Mouse (Mus musculus): ENCODE data around the gene Atg7. TPM values are rescaled to one million over a fixed set of nuclear protein-coding genes. Genes with fewer than 3 reads are reported as not detected.

The Atg7 gene
- polyA plus RNA-seq, 1 experiment, result 18.7 TPM

GRCm38 (mm10) chr6:114804866-114805265, 162.0 kb downstream of the Atg7 start:
- TF ChIP-seq USF1 (IDR thresholded peaks at IDR 0.05; ENCODE audit: low read depth) (no peak), TCF12 (IDR thresholded peaks at IDR 0.05; ENCODE audit: insufficient read depth, poor library complexity, severe bottlenecking) (no peak), MYOD1 (IDR thresholded peaks at IDR 0.05; ENCODE audit: control insufficient read depth in 1 of 3, insufficient read length in 2 of 3, low read depth in 2 of 3) (no peak), CEBPB (IDR thresholded peaks at IDR 0.05; ENCODE audit: insufficient read depth, poor library complexity, severe bottlenecking) (no peak), SRF (IDR thresholded peaks at IDR 0.05; ENCODE audit: control insufficient read depth, insufficient read length, low read depth) (no peak), POLR2AphosphoS2 (IDR thresholded peaks at IDR 0.05; ENCODE audit: insufficient read length, low read depth) (no peak), REST (IDR thresholded peaks at IDR 0.05; ENCODE audit: insufficient read depth, insufficient read length) (no peak), MYOG (IDR thresholded peaks at IDR 0.05; ENCODE audit: control insufficient read depth in 1 of 3, insufficient read depth in 1 of 3, insufficient read length in 2 of 3, low read depth in 2 of 3) (no peak), POLR2A (IDR thresholded peaks at IDR 0.05; ENCODE audit: insufficient read length, low read depth) (no peak), TCF3 (IDR thresholded peaks at IDR 0.05; ENCODE audit: insufficient read length, low read depth) (no peak), MAX (IDR thresholded peaks at IDR 0.05; ENCODE audit: low read depth) (no peak), E2F4 (IDR thresholded peaks at IDR 0.05; ENCODE audit: insufficient read depth) (no peak)
- no peaks in the 10 kb centered on the region for H3K79me2 ChIP-seq (ENCODE audit: control insufficient read depth, insufficient read depth)

GRCm38 (mm10) chr6:114805927-114806326, 163.0 kb downstream of the Atg7 start:
- H3K79me2 ChIP-seq (ENCODE audit: control insufficient read depth, insufficient read depth), result no peaks in the 10 kb centered on the region
- no peak for TF ChIP-seq POLR2AphosphoS2 (IDR thresholded peaks at IDR 0.05; ENCODE audit: insufficient read length, low read depth)
- TF ChIP-seq TCF12 (IDR thresholded peaks at IDR 0.05; ENCODE audit: insufficient read depth, poor library complexity, severe bottlenecking), result no peak
- no peak for TF ChIP-seq POLR2A (IDR thresholded peaks at IDR 0.05; ENCODE audit: insufficient read length, low read depth)
- no peak for TF ChIP-seq TCF3 (IDR thresholded peaks at IDR 0.05; ENCODE audit: insufficient read length, low read depth)
- no peak for TF ChIP-seq SRF (IDR thresholded peaks at IDR 0.05; ENCODE audit: control insufficient read depth, insufficient read length, low read depth)
- no peak for TF ChIP-seq CEBPB (IDR thresholded peaks at IDR 0.05; ENCODE audit: insufficient read depth, poor library complexity, severe bottlenecking)
- no peak for TF ChIP-seq USF1 (IDR thresholded peaks at IDR 0.05; ENCODE audit: low read depth)
- TF ChIP-seq E2F4 (IDR thresholded peaks at IDR 0.05; ENCODE audit: insufficient read depth), result no peak
- TF ChIP-seq MAX (IDR thresholded peaks at IDR 0.05; ENCODE audit: low read depth), result no peak
- no peak for TF ChIP-seq MYOD1 (IDR thresholded peaks at IDR 0.05; ENCODE audit: control insufficient read depth in 1 of 3, insufficient read length in 2 of 3, low read depth in 2 of 3)
- no peak for TF ChIP-seq MYOG (IDR thresholded peaks at IDR 0.05; ENCODE audit: control insufficient read depth in 1 of 3, insufficient read depth in 1 of 3, insufficient read length in 2 of 3, low read depth in 2 of 3)
- TF ChIP-seq REST (IDR thresholded peaks at IDR 0.05; ENCODE audit: insufficient read depth, insufficient read length), result no peak
- H3K36me3 ChIP-seq (ENCODE audit: control insufficient read depth, insufficient read depth), result no peaks in the 10 kb centered on the region
- H3K4me2 ChIP-seq (ENCODE audit: low read depth), result no peak overlapping the region
- no peak overlapping the region for H3K4me3 ChIP-seq
- H3K27me3 ChIP-seq (ENCODE audit: control insufficient read depth, insufficient read depth, insufficient read length), result no peaks in the 10 kb centered on the region
- H3ac ChIP-seq (ENCODE audit: control insufficient read depth, insufficient read length), result no peak overlapping the region

More at GRCm38 (mm10) chr6:114804866-114805265, 162.0 kb downstream of the Atg7 start:
- H3K4me2 ChIP-seq (ENCODE audit: low read depth), result no peak overlapping the region
- H3ac ChIP-seq (ENCODE audit: control insufficient read depth, insufficient read length), result no peak overlapping the region
- H3K27me3 ChIP-seq (ENCODE audit: control insufficient read depth, insufficient read depth, insufficient read length), result no peaks in the 10 kb centered on the region
- no peaks in the 10 kb centered on the region for H3K36me3 ChIP-seq (ENCODE audit: control insufficient read depth, insufficient read depth)
- no peak overlapping the region for H3K4me3 ChIP-seq

GRCm38 (mm10) chr6:114807474-114807873, 164.6 kb downstream of the Atg7 start:
- no peak overlapping the region for H3K4me3 ChIP-seq
- H3ac ChIP-seq (ENCODE audit: control insufficient read depth, insufficient read length), result no peak overlapping the region
- H3K79me2 ChIP-seq (ENCODE audit: control insufficient read depth, insufficient read depth), result no peaks in the 10 kb centered on the region
- TF ChIP-seq MYOG (IDR thresholded peaks at IDR 0.05; ENCODE audit: control insufficient read depth in 1 of 3, insufficient read depth in 1 of 3, insufficient read length in 2 of 3, low read depth in 2 of 3) (no peak), MAX (IDR thresholded peaks at IDR 0.05; ENCODE audit: low read depth) (no peak), POLR2AphosphoS2 (IDR thresholded peaks at IDR 0.05; ENCODE audit: insufficient read length, low read depth) (no peak), TCF12 (IDR thresholded peaks at IDR 0.05; ENCODE audit: insufficient read depth, poor library complexity, severe bottlenecking) (no peak), MYOD1 (IDR thresholded peaks at IDR 0.05; ENCODE audit: control insufficient read depth in 1 of 3, insufficient read length in 2 of 3, low read depth in 2 of 3) (no peak), USF1 (IDR thresholded peaks at IDR 0.05; ENCODE audit: low read depth) (no peak), CEBPB (IDR thresholded peaks at IDR 0.05; ENCODE audit: insufficient read depth, poor library complexity, severe bottlenecking) (no peak), E2F4 (IDR thresholded peaks at IDR 0.05; ENCODE audit: insufficient read depth) (no peak), TCF3 (IDR thresholded peaks at IDR 0.05; ENCODE audit: insufficient read length, low read depth) (no peak), POLR2A (IDR thresholded peaks at IDR 0.05; ENCODE audit: insufficient read length, low read depth) (no peak)
- no peak overlapping the region for H3K4me2 ChIP-seq (ENCODE audit: low read depth)
- no peaks in the 10 kb centered on the region for H3K27me3 ChIP-seq (ENCODE audit: control insufficient read depth, insufficient read depth, insufficient read length)
- no peaks in the 10 kb centered on the region for H3K36me3 ChIP-seq (ENCODE audit: control insufficient read depth, insufficient read depth)

- no peak for TF ChIP-seq POLR2A (IDR thresholded peaks at IDR 0.05; ENCODE audit: insufficient read length, low read depth)
- TF ChIP-seq SRF (IDR thresholded peaks at IDR 0.05; ENCODE audit: control insufficient read depth, insufficient read length, low read depth), result no peak
- TF ChIP-seq TCF12 (IDR thresholded peaks at IDR 0.05; ENCODE audit: insufficient read depth, poor library complexity, severe bottlenecking), result no peak
- no peaks in the 10 kb centered on the region for H3K27me3 ChIP-seq (ENCODE audit: control insufficient read depth, insufficient read depth, insufficient read length)
- H3K36me3 ChIP-seq (ENCODE audit: control insufficient read depth, insufficient read depth), result no peaks in the 10 kb centered on the region
Measured at GRCm38 (mm10) chr6:114808654-114809430, 165.9 kb downstream of the Atg7 start.

More at GRCm38 (mm10) chr6:114808654-114809430, 165.9 kb downstream of the Atg7 start:
- Histone ChIP-seq H3K79me2 (ENCODE audit: control insufficient read depth, insufficient read depth) (no peaks in the 10 kb centered on the region), H3K4me3 (no peak overlapping the region), H3ac (ENCODE audit: control insufficient read depth, insufficient read length) (no peak overlapping the region), H3K4me2 (ENCODE audit: low read depth) (no peak overlapping the region)

Measured in myocyte (in vitro differentiated cells).